Mouse (Mus musculus) limb, embryonic 12.5 days (tissue): ENCODE data around the gene Stac3. TPM values are rescaled to one million over a fixed set of nuclear protein-coding genes. Genes with fewer than 3 reads are reported as not detected.

Experiments used
- ATAC-seq: fragments of 200-750 bp; cut with Nextera tagmentation; 2 replicates; pipeline ENCODE4 v1.8.0; 2017; ENCODE audit warnings: low read depth, moderate TSS enrichment; ENCODE audit not compliant: insufficient number of reproducible peaks, insufficient read depth, low FRiP score, low TSS enrichment
- H3K27ac ChIP-seq: fragments of 300-500 bp; sonication (generic); 2 replicates; pipeline ENCODE4 v1.5.1; 2016; ENCODE audit warnings: mild to moderate bottlenecking, moderate library complexity
- H3K27me3 ChIP-seq: fragments of 300-500 bp; sonication (generic); 2 replicates; pipeline ENCODE4 v1.6.1; 2016; ENCODE audit warnings: mild to moderate bottlenecking, moderate library complexity
- H3K36me3 ChIP-seq: fragments of 300-500 bp; sonication (generic); 2 replicates; pipeline ENCODE4 v1.6.1; 2016; ENCODE audit warnings: mild to moderate bottlenecking, moderate library complexity
- H3K4me1 ChIP-seq: fragments of 300-500 bp; sonication (generic); replicated peaks from 2 replicates; pipeline ENCODE4 v1.6.1; 2016
- H3K4me2 ChIP-seq: fragments of 300-500 bp; sonication (generic); 2 replicates; pipeline ENCODE4 v1.6.1; 2016; ENCODE audit warnings: mild to moderate bottlenecking, moderate library complexity
- H3K4me3 ChIP-seq: fragments of 300-500 bp; sonication (generic); replicated peaks from 2 replicates; pipeline ENCODE4 v1.5.1; 2016; ENCODE audit warnings: mild to moderate bottlenecking
- H3K9ac ChIP-seq: fragments of 300-500 bp; sonication (generic); replicated peaks from 2 replicates; pipeline ENCODE4 v1.6.1; 2016; ENCODE audit warnings: mild to moderate bottlenecking, moderate library complexity
- H3K9me3 ChIP-seq: fragments of 300-500 bp; sonication (generic); 2 replicates; pipeline ENCODE4 v1.6.1; 2016; ENCODE audit warnings: mild to moderate bottlenecking, moderate library complexity
- WGBS: fragments of 180-500 bp; shearing (Covaris S2); methylation state at CpG from one replicate; pipeline ENCODE4 v1.1.7; 2016; 5-methylcytosine and 5-hydroxymethylcytosine counted together
- polyA plus RNA-seq: library from polyadenylated mRNA; unstranded; fragments of >200 nt; fragmentation: Nextera tagmentation; extraction: Ambion mirVana; gene quantifications from 2 replicates; pipeline ENCODE4 v1.2.1, GENCODE M21; 2016

Stac3 gene
- polyA plus RNA-seq, 1 experiment from 2014 or later, result 11.7 TPM

DNA sequence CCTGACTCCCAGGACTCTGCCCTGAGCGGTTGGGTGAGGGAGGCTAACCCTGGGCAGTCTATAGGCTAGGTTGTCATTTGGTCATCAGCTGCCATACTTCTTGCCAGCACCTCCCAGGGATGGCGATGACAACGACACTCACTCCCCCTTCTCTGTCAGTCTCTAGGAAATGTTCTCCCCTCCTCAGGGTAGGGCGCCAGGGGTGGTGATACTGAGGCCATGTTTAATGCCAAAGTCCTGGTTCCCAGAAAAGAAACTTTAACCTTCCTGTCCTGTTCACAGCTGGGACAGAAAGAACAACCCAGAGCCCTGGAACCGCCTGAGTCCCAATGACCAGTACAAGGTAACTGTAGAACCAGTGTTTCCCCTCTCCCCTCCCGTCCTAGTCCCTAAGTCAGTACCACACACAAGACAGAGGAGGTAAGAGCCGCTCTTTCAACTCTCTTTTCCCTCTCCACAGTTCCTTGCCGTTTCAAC, 14.5 kb downstream of the Stac3 start:
- Histone ChIP-seq H3K4me2 (peak overlapping the region; percentile 50), H3K9ac (0 out of 2 replicates have a peak overlapping the region, but pooled peaks have one; percentile 28), H3K36me3 (peaks cover 38% of the 10 kb centered on the region), H3K4me3 (no peak overlapping the region), H3K9me3 (no peaks in the 10 kb centered on the region), H3K27me3 (peaks cover 70% of the 10 kb centered on the region), H3K4me1 (peaks cover 73% of the 10 kb centered on the region), H3K27ac (no peak overlapping the region)
- no peak for ATAC-seq
- WGBS, result 16% methylated on average over 8 of the region's 8 CpGs

DNA sequence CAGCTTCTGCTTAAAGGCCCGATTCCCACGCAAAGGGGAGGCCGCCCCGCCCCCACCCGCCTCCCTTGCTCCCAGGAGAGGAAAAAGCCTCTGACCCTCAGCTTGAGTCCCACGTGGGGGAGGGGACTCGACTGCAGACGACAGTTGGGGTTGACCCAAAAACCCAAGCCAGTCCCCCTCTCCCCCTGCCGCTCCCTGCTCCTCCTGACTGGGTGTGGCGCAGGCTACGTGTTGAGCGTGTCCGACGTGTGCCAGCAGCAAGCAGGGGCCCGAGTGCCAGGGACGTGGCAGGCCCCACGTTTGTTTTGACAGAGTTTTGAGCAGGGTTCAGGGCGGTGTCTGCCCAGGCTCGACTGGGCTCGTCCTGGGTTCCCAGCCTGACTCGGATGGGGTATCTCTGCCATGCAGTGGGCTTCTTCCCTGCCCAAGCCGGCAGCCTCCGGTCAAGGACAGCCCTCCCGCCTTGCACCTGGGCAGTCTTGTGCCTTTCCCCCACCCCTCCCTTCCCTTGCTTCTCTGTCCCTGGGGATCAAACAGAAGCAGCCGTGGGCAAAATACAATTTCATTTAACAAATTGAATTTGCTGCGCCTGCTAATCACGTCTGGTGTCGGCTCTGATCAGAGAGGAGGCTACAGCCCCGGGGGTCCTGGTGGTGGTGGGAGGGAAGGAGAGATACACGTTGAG, 15.2 kb downstream of the Stac3 start:
- peak overlapping the region; percentile 50 for H3K4me2 ChIP-seq
- ATAC-seq, result no peak
- peaks cover 73% of the 10 kb centered on the region for H3K4me1 ChIP-seq
- H3K9ac ChIP-seq, result peak overlapping the region; percentile 28
- H3K27ac ChIP-seq, result no peak overlapping the region
- H3K27me3 ChIP-seq, result peaks cover 63% of the 10 kb centered on the region
- H3K9me3 ChIP-seq, result no peaks in the 10 kb centered on the region
- 9% methylated on average over 30 of the region's 30 CpGs for WGBS
- peak overlapping the region; percentile 5; the same call in 1 of the 2 replicates for H3K4me3 ChIP-seq
- H3K36me3 ChIP-seq, result peaks cover 38% of the 10 kb centered on the region

DNA sequence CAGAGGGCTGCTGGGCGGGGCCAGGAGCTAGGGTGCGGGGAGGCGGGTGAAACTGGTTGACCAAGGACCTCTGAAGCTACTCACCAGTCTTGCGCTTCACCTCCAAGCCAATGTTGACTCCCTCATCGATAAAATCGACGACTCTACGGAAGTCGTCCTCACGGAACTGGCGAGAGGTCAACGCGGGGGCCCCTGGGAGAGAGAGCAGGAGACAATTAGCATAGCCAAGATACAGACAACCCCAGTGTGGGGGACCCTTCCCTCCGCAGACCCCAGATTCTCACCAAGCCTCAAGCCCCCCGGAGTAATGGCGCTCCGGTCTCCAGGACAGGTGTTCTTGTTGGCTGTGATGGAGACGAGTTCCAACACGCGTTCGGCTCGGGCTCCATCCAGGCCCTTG, 16.5 kb downstream of the Stac3 start:
- H3K36me3 ChIP-seq, result peaks cover 38% of the 10 kb centered on the region
- no peak overlapping the region for H3K4me2 ChIP-seq
- H3K4me1 ChIP-seq, result peaks cover 65% of the 10 kb centered on the region
- no peaks in the 10 kb centered on the region for H3K9me3 ChIP-seq
- no peak overlapping the region for H3K9ac ChIP-seq
- 93% methylated on average over 22 of the region's 22 CpGs for WGBS
- peaks cover 55% of the 10 kb centered on the region for H3K27me3 ChIP-seq
- H3K4me3 ChIP-seq, result no peak overlapping the region
- ATAC-seq, result no peak
- no peak overlapping the region for H3K27ac ChIP-seq

DNA sequence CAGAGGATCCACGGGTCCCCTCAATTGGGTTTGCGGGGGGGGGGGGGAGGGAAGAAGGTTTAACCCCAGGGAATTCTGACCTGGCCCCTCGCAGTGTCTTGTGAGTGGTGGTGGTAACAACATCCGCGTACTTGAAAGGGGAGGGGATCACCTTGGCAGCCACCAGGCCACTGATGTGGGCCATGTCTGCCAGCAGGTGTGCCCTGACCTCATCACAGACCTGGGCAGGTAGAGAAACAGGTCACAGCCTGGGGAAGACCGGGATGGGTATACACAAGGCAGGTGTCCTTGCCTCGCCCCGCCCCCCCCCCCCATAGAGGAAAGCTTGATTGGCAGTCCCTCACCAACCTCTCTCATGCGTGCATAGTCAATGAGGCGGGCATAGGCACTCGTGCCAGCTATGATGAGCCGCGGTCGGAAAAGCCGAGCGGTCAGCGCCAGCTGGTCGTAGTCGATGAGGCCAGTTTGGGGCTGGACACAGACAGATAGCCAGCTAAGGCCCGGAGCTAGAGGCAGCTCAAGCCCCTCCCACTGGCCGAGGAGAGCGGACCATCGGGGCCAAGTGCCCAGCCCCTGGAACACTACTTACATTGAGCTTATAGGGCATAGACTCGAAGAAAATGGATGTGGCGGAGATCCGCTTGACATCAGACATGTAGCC, 17.7 kb downstream of the Stac3 start:
- 97% methylated on average over 25 of the region's 26 CpGs for WGBS
- H3K36me3 ChIP-seq, result peaks cover 38% of the 10 kb centered on the region
- no peak overlapping the region for H3K9ac ChIP-seq
- H3K4me1 ChIP-seq, result peaks cover 55% of the 10 kb centered on the region
- no peak overlapping the region for H3K27ac ChIP-seq
- no peaks in the 10 kb centered on the region for H3K9me3 ChIP-seq
- no peak for ATAC-seq
- H3K4me3 ChIP-seq, result no peak overlapping the region
- H3K4me2 ChIP-seq, result no peak overlapping the region
- peaks cover 54% of the 10 kb centered on the region for H3K27me3 ChIP-seq

DNA sequence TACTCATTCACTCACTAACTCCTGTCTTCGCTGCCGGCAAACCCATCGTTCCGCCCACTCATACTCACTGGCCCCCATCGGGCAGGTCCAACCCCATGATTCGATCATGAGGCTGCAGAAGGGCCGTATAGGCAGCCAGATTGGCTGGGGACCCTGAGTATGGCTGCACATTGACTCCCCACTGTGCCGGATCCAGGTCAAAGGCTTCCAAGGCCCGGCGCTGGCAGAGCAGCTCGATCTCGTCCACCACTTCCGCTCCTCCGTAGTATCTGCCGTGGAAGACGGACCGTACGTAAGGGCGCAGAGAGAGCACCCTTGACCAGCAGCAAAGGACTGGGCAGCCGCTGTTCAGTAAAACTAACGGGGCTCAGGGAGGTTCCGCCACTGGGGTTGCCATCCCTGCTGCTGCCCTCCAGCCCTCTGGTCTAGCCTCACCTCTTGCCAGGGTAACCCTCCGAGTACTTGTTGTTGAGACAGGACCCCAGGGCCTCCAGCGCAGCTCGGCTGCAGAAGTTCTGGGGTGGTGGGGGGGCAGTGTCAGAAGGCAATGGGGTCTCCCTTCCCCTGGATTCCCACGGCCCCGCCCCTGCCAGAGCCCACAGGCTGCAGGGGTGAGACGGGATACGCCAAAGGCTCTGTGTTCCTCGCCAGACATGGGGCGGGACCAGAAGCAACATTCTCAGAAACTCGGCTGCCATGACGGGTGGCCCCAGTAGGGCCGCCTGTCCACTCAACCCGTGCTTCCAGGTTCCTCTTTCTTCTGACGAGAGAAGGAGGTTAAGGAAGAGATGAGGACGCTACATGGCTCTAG, 18.6 kb downstream of the Stac3 start:
- no peak for ATAC-seq
- Histone ChIP-seq H3K27ac (no peak overlapping the region), H3K9ac (no peak overlapping the region), H3K4me2 (peak overlapping the region; percentile 82; the same call in 1 of the 2 replicates), H3K27me3 (peaks cover 54% of the 10 kb centered on the region), H3K9me3 (no peaks in the 10 kb centered on the region), H3K4me1 (peaks cover 55% of the 10 kb centered on the region), H3K36me3 (peaks cover 38% of the 10 kb centered on the region), H3K4me3 (no peak overlapping the region; the same call in 1 of the 2 replicates)
- WGBS, result 95% methylated on average over 37 of the region's 37 CpGs

DNA sequence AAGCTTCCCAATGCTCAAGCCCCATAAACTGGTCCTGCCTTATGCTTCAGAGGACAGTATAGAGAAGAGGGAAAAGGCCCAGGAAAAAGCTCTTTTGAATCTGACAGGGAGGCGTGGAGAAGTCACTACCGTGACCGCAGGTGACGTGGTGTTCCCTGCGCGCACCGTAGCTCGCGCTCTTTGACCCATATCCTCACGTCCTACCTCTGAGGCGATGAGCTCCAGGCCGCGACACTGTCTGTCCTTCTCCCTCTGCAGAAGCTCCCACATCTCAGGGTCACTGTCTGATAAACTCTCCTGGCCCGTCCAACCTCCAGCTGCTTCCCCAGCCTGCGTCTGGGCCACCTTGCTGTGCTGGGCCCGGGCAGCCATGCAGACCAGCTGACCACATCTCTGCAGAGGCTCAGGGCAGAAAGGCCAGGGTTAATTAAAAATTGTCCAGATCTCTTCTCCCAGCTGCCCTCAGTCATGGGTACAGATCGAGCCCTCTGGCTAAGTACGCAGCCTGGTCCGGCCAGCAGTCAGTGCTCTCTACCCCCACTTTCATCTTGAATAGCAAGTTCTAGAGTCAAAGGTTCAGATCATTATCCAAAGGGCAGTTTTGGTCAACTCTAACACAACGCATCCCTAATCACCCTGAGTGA, 19.4 kb downstream of the Stac3 start:
- H3K27me3 ChIP-seq, result peaks cover 54% of the 10 kb centered on the region
- no peak overlapping the region for H3K27ac ChIP-seq
- WGBS, result 87% methylated on average over 20 of the region's 20 CpGs

DNA sequence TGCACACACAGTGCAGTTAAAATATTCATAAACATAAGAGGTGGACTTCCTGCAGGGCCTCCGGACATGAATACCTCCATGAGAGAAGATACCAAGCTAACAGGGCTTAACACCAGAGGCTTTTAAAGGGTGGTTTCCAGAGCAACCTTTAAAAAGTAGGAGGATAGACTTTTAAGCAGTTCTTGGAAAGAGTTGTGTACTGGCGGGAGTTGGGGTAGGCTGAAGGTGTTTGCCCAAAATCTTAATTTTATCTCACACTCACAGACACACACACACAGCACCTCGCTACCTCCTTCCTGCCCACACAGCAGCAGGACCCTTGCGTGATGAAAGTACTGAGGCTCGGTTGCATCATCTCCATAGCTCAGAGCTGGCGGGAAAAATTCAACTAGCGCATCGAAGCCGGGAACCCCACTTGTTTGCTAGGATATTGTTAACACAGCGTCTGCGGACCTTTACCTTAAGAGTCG, 20.2 kb downstream of the Stac3 start:
- H3K4me2 ChIP-seq, result peak overlapping the region; percentile 82
- peak overlapping the region; percentile 52 for H3K9ac ChIP-seq
- peaks cover 55% of the 10 kb centered on the region for H3K4me1 ChIP-seq
- H3K4me3 ChIP-seq, result peak overlapping the region; percentile 52
- peaks cover 54% of the 10 kb centered on the region for H3K27me3 ChIP-seq
- no peak overlapping the region for H3K27ac ChIP-seq
- H3K36me3 ChIP-seq, result peaks cover 38% of the 10 kb centered on the region
- WGBS, result 10% methylated on average over 12 of the region's 12 CpGs
- no peaks in the 10 kb centered on the region for H3K9me3 ChIP-seq
- no peak for ATAC-seq

More for the DNA sequence above, 19.4 kb downstream of the Stac3 start:
- Histone ChIP-seq H3K4me2 (peak overlapping the region; percentile 82), H3K9me3 (no peaks in the 10 kb centered on the region), H3K9ac (no peak overlapping the region; the same call in 1 of the 2 replicates), H3K4me1 (peaks cover 55% of the 10 kb centered on the region), H3K4me3 (0 out of 2 replicates have a peak overlapping the region, but pooled peaks have one; percentile 2), H3K36me3 (peaks cover 38% of the 10 kb centered on the region)
- no peak for ATAC-seq

DNA sequence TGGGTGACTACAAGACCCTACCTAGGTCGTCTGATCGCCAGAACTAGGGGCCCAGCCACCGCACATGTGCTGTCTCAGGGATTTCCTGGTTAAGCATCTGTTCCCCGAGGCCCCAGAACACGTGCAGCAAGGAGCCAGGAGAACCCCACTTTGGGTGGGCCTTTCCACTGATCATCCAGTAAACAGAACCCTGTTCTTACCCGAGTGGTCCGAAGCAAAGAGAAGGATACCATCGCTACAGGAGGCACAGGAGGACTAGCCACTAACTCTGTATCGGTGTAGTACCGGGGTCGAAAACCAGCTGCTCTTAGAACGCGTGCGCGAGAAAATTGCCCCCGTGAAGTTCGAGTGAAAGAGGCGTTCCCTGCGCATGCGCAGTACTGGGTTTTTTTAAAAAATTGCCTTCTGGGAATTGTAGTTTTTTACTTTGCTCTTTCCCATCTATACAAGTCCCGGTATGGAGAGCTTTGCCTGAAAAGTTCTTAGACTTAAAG, 20.6 kb downstream of the Stac3 start, which contains the start of gene Shmt2:
Shmt2 (minus strand) TSS at position 357 of the 494 bp plus-strand sequence.
- ATAC-seq, result peak; percentile 46; the same call in 1 of the 2 replicates
- H3K9ac ChIP-seq, result peak within 1 kb of the TSS; percentile 52
- H3K36me3 ChIP-seq, result peaks cover 37% of the 10 kb centered on the region
- H3K27ac ChIP-seq, result no peak within 1 kb of the TSS
- peaks cover 55% of the 10 kb centered on the region for H3K27me3 ChIP-seq
- H3K4me2 ChIP-seq, result peak within 1 kb of the TSS; percentile 82
- WGBS, result 0% methylated on average over 21 of the region's 21 CpGs
- no peaks in the 10 kb centered on the region for H3K9me3 ChIP-seq
- peak within 1 kb of the TSS; percentile 52 for H3K4me3 ChIP-seq
- H3K4me1 ChIP-seq, result peaks cover 55% of the 10 kb centered on the region

DNA sequence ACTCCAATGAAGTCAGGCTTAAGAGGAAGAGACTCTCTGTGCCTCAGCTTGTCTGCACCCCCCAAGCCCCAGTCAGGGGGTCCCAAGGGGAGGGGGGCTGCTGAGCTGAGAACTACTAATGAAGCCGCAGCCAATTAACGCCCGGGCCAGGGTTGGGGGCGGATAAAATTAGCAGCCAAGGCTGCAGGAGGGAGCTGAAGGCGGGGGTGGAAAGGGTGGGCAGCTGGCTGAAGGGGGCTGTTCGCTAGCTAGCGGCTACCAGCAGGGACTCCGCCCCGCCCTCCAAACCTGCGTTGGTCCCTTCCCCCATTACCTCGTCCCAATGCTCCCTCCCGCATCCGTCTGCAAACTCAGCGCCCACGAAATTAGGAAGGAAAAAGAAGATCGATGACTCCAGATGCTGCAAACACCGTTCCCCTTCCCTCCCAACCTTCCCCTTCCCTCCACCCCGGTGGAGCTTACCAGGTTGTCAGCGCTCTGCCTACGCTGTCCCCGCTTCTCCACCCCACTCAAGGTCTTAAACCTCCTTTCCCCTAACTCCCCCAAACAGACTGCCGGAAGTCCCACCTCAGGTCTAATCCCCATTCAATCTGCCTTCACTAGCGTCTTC, 23.3 kb downstream of the Stac3 start:
- no peak for ATAC-seq
- peaks cover 69% of the 10 kb centered on the region for H3K27me3 ChIP-seq
- H3K4me3 ChIP-seq, result peak overlapping the region; percentile 31
- no peak overlapping the region for H3K9ac ChIP-seq
- H3K27ac ChIP-seq, result no peak overlapping the region
- peaks cover 10% of the 10 kb centered on the region for H3K36me3 ChIP-seq
- H3K4me1 ChIP-seq, result peaks cover 74% of the 10 kb centered on the region
- no peaks in the 10 kb centered on the region for H3K9me3 ChIP-seq
- WGBS, result 2% methylated on average over 19 of the region's 23 CpGs
- H3K4me2 ChIP-seq, result peak overlapping the region; percentile 50

DNA sequence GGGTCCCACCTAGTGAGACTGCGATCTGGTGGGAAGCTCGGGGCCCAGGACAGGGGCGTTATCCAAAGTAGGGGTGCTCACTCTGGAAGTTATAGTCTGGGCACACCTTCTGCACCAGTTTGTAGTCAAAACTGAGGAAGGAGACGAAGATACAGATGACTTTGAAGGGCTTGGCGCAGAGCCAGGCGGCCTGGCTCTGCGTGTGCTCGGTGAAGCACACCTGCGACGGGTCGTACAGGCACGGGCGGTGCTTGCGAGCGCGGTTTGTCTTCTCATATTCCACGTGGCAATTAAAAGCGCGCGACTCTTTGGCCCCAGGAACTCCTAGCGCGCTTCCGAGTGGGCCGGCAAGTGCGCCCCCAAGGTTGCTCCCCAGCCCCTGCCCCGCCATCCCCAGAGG, 24.6 kb downstream of the Stac3 start:
- H3K27ac ChIP-seq, result no peak overlapping the region
- H3K9me3 ChIP-seq, result no peaks in the 10 kb centered on the region
- H3K27me3 ChIP-seq, result peaks cover 82% of the 10 kb centered on the region
- H3K4me2 ChIP-seq, result peak overlapping the region; percentile 50
- no peak for ATAC-seq
- H3K9ac ChIP-seq, result peak overlapping the region; percentile 44; the same call in 1 of the 2 replicates
- H3K4me1 ChIP-seq, result peaks cover 80% of the 10 kb centered on the region
- H3K36me3 ChIP-seq, result no peaks in the 10 kb centered on the region
- peak overlapping the region; percentile 31 for H3K4me3 ChIP-seq
- 1% methylated on average over 26 of the region's 26 CpGs for WGBS
